Comparison of ENCODE assay signal across 46 mouse cellular contexts in genomic region chr14:51677269-51677668, GRCm38 (mm10). TPM values are rescaled to one million over a fixed set of nuclear protein-coding genes. Genes with fewer than 3 reads are reported as not detected.
"Had no signal": no experiment of that assay in that cellular context is flagged by ENCODE, and none has a peak within 500 bp of the region (broad histone marks: within the 10 kb centered on the region; RNA-seq: fewer than 3 reads in every experiment).

No protein-coding gene starts in this region.

- H3K9ac ChIP-seq: limb, embryonic 12.5 days; limb, embryonic 13.5 days; limb, embryonic 15.5 days; liver, embryonic 12.5 days; liver, embryonic 13.5 days; liver, embryonic 14.5 days; liver, embryonic 15.5 days; liver, postnatal 0 days; lung, embryonic 14.5 days; lung, embryonic 15.5 days; midbrain, embryonic 12.5 days; midbrain, embryonic 13.5 days; midbrain, embryonic 15.5 days had no signal

- H3K4me3 ChIP-seq: left cerebral cortex, adult 2 months; limb, embryonic 10.5 days; limb, embryonic 12.5 days; limb, embryonic 13.5 days; limb, embryonic 15.5 days; liver, embryonic 12.5 days; liver, embryonic 13.5 days; liver, embryonic 15.5 days; lung, embryonic 15.5 days; megakaryocyte, embryonic 14.5 days; midbrain, embryonic 10.5 days; midbrain, embryonic 12.5 days; midbrain, embryonic 13.5 days; midbrain, embryonic 15.5 days had no signal

- H3K27ac ChIP-seq: left cerebral cortex, adult 2 months; limb, embryonic 10.5 days; limb, embryonic 12.5 days; limb, embryonic 13.5 days; limb, embryonic 15.5 days; liver, embryonic 12.5 days; liver, embryonic 13.5 days; liver, embryonic 14.5 days; liver, embryonic 15.5 days; lung, embryonic 15.5 days; macrophage; midbrain, embryonic 10.5 days; midbrain, embryonic 12.5 days; midbrain, embryonic 13.5 days; midbrain, embryonic 15.5 days had no signal

- H3K9me3 ChIP-seq: limb, embryonic 10.5 days; limb, embryonic 12.5 days; limb, embryonic 13.5 days; limb, embryonic 15.5 days; liver, embryonic 12.5 days; liver, embryonic 13.5 days; liver, embryonic 15.5 days; lung, embryonic 15.5 days; megakaryocyte, embryonic 14.5 days; midbrain, embryonic 10.5 days; midbrain, embryonic 12.5 days; midbrain, embryonic 13.5 days; midbrain, embryonic 15.5 days had no signal

- H3K27me3 ChIP-seq: limb, embryonic 12.5 days; limb, embryonic 13.5 days; limb, embryonic 15.5 days; liver, embryonic 12.5 days; liver, embryonic 13.5 days; liver, embryonic 15.5 days; lung, embryonic 15.5 days; megakaryocyte, embryonic 14.5 days; midbrain, embryonic 12.5 days; midbrain, embryonic 13.5 days; midbrain, embryonic 15.5 days had no signal

- DNase-seq: left cerebral cortex, postnatal 4 days; liver; liver, embryonic 13.5 days; liver, postnatal 0 days; lung, adult 18-20 months; lung, adult 2 months; lung, embryonic 14.5 days; lung, postnatal 10 days; lung, postnatal 14 days; lung, postnatal 36 days; lung, postnatal 4 days; midbrain, embryonic 14.5 days had no signal

- H3K36me3 ChIP-seq: limb, embryonic 10.5 days; limb, embryonic 12.5 days; limb, embryonic 13.5 days; limb, embryonic 15.5 days; liver, embryonic 12.5 days; liver, embryonic 13.5 days; liver, embryonic 15.5 days; lung, embryonic 15.5 days; midbrain, embryonic 10.5 days; midbrain, embryonic 12.5 days; midbrain, embryonic 13.5 days; midbrain, embryonic 15.5 days had no signal

- H3K4me2 ChIP-seq: limb, embryonic 12.5 days; limb, embryonic 13.5 days; limb, embryonic 15.5 days; liver, embryonic 11.5 days; liver, embryonic 12.5 days; liver, embryonic 13.5 days; liver, embryonic 15.5 days; lung, embryonic 14.5 days; lung, embryonic 15.5 days; midbrain, embryonic 11.5 days; midbrain, embryonic 12.5 days; midbrain, embryonic 13.5 days; midbrain, embryonic 15.5 days had no signal

- H3K4me1 ChIP-seq: limb, embryonic 10.5 days; limb, embryonic 12.5 days; limb, embryonic 13.5 days; limb, embryonic 15.5 days; liver, embryonic 12.5 days; liver, embryonic 13.5 days; liver, embryonic 15.5 days; lung, embryonic 15.5 days; megakaryocyte, embryonic 14.5 days; midbrain, embryonic 10.5 days; midbrain, embryonic 12.5 days; midbrain, embryonic 13.5 days; midbrain, embryonic 15.5 days had no signal

RNA-seq across cellular contexts. Expression of gene Gm17079, which starts 18.0 kb away (rescaled TPM):
- total RNA-seq: left cerebral cortex, adult 2 months; left cerebral cortex, adult 8-10 months; left cerebral cortex, postnatal 10 days; left cerebral cortex, postnatal 14 days; left cerebral cortex, postnatal 25 days; left cerebral cortex, postnatal 36 days; left cerebral cortex, postnatal 4 days; liver, adult 2 months; megakaryocyte progenitor cell, adult 5-6 weeks; megakaryocyte, adult 5-6 weeks; megakaryocyte-erythroid progenitor cell, adult 5-6 weeks; midbrain, postnatal 0 days; monocyte, adult 5-6 weeks had no signal
- polyA plus RNA-seq: limb, embryonic 10.5 days; limb, embryonic 11.5 days; limb, embryonic 12.5 days; limb, embryonic 13.5 days; limb, embryonic 14.5 days; limb, embryonic 15.5 days; liver, adult 2 months; liver, embryonic 11.5 days; liver, embryonic 12.5 days; liver, embryonic 13.5 days; liver, embryonic 14.5 days; liver, embryonic 15.5 days; liver, embryonic 16.5 days; liver, postnatal 0 days; lung, adult 2 months; lung, embryonic 14.5 days; lung, embryonic 15.5 days; lung, embryonic 16.5 days; lung, postnatal 0 days; macrophage; midbrain, embryonic 10.5 days; midbrain, embryonic 11.5 days; midbrain, embryonic 12.5 days; midbrain, embryonic 13.5 days; midbrain, embryonic 14.5 days; midbrain, embryonic 15.5 days; midbrain, embryonic 16.5 days; midbrain, postnatal 0 days had no signal

RNA-seq across cellular contexts. Expression of gene Gm5800, which starts 39.7 kb away (rescaled TPM):
- total RNA-seq: left cerebral cortex, adult 2 months; left cerebral cortex, adult 8-10 months; left cerebral cortex, postnatal 10 days; left cerebral cortex, postnatal 14 days; left cerebral cortex, postnatal 25 days; left cerebral cortex, postnatal 36 days; left cerebral cortex, postnatal 4 days; liver, adult 2 months; megakaryocyte progenitor cell, adult 5-6 weeks; megakaryocyte, adult 5-6 weeks; megakaryocyte-erythroid progenitor cell, adult 5-6 weeks; midbrain, postnatal 0 days; monocyte, adult 5-6 weeks had no signal
- polyA plus RNA-seq: limb, embryonic 10.5 days; limb, embryonic 11.5 days; limb, embryonic 12.5 days; limb, embryonic 13.5 days; limb, embryonic 14.5 days; limb, embryonic 15.5 days; liver, adult 2 months; liver, embryonic 11.5 days; liver, embryonic 12.5 days; liver, embryonic 13.5 days; liver, embryonic 14.5 days; liver, embryonic 15.5 days; liver, embryonic 16.5 days; liver, postnatal 0 days; lung, adult 2 months; lung, embryonic 14.5 days; lung, embryonic 15.5 days; lung, embryonic 16.5 days; lung, postnatal 0 days; macrophage; midbrain, embryonic 10.5 days; midbrain, embryonic 11.5 days; midbrain, embryonic 12.5 days; midbrain, embryonic 13.5 days; midbrain, embryonic 14.5 days; midbrain, embryonic 15.5 days; midbrain, embryonic 16.5 days; midbrain, postnatal 0 days had no signal

RNA-seq across cellular contexts. Expression of gene Gm4181, which starts 41.8 kb away (rescaled TPM):
- total RNA-seq: left cerebral cortex, adult 2 months; left cerebral cortex, adult 8-10 months; left cerebral cortex, postnatal 10 days; left cerebral cortex, postnatal 14 days; left cerebral cortex, postnatal 25 days; left cerebral cortex, postnatal 36 days; left cerebral cortex, postnatal 4 days; liver, adult 2 months; megakaryocyte progenitor cell, adult 5-6 weeks; megakaryocyte, adult 5-6 weeks; megakaryocyte-erythroid progenitor cell, adult 5-6 weeks; midbrain, postnatal 0 days; monocyte, adult 5-6 weeks had no signal
- polyA plus RNA-seq: limb, embryonic 10.5 days; limb, embryonic 11.5 days; limb, embryonic 12.5 days; limb, embryonic 13.5 days; limb, embryonic 14.5 days; limb, embryonic 15.5 days; liver, adult 2 months; liver, embryonic 11.5 days; liver, embryonic 12.5 days; liver, embryonic 13.5 days; liver, embryonic 14.5 days; liver, embryonic 15.5 days; liver, embryonic 16.5 days; liver, postnatal 0 days; lung, adult 2 months; lung, embryonic 14.5 days; lung, embryonic 15.5 days; lung, embryonic 16.5 days; lung, postnatal 0 days; macrophage; midbrain, embryonic 10.5 days; midbrain, embryonic 11.5 days; midbrain, embryonic 12.5 days; midbrain, embryonic 13.5 days; midbrain, embryonic 14.5 days; midbrain, embryonic 15.5 days; midbrain, embryonic 16.5 days; midbrain, postnatal 0 days had no signal
